Mouse (Mus musculus): ENCODE results near the gene Hes2. TPM values are rescaled to one million over a fixed set of nuclear protein-coding genes. Genes with fewer than 3 reads are reported as not detected.

The Hes2 gene
- polyA plus RNA-seq (2012; rRNA removed): not detected in 2 replicates

GRCm38 (mm10) chr4:152158585-152159284, at the start of gene Hes2:
Gene Hes2 (plus strand): TSS chr4:152158867.
- no peaks in the 10 kb centered on the region for H3K36me3 ChIP-seq (ENCODE audit: control insufficient read depth, insufficient read depth, low read length)
- H3K27me3 ChIP-seq (ENCODE audit: control insufficient read depth, insufficient read depth, low read length): peaks cover 14% of the 10 kb centered on the region
- 2% methylated on average over 35 of the region's 35 CpGs for WGBS
- peak within 1 kb of the TSS; percentile 17; the same call in 1 of the 2 replicates for H3K4me3 ChIP-seq (ENCODE audit: extremely low read depth, insufficient read depth, insufficient read length)
- no peak for DNase-seq (ENCODE audit: low read depth in 1 of 2, low spot score in 2 of 2)
- TF ChIP-seq CTCF (IDR thresholded peaks at IDR 0.05; ENCODE audit: extremely low read depth, insufficient read depth, insufficient read length, insufficient replicate concordance) (no peak), POLR2A (IDR thresholded peaks at IDR 0.05; ENCODE audit: low read depth, low read length) (no peak)
- peaks cover 13% of the 10 kb centered on the region; the same call in 1 of the 2 replicates for H3K4me1 ChIP-seq (ENCODE audit: control insufficient read depth, insufficient read depth, insufficient read length)
- no peak within 1 kb of the TSS for H3K27ac ChIP-seq (ENCODE audit: insufficient read depth, low read length)

- no peak for DNase-seq (ENCODE audit: low read depth in 1 of 2, low spot score in 2 of 2)
- no peak overlapping the region for H3K4me3 ChIP-seq (ENCODE audit: extremely low read depth, insufficient read depth, insufficient read length)
- 94% methylated on average over 3 of the region's 3 CpGs for WGBS
- H3K27me3 ChIP-seq (ENCODE audit: control insufficient read depth, insufficient read depth, low read length): no peaks in the 10 kb centered on the region
- TF ChIP-seq CTCF (IDR thresholded peaks at IDR 0.05; ENCODE audit: extremely low read depth, insufficient read depth, insufficient read length, insufficient replicate concordance) (no peak), POLR2A (IDR thresholded peaks at IDR 0.05; ENCODE audit: low read depth, low read length) (no peak)
- H3K4me1 ChIP-seq (ENCODE audit: control insufficient read depth, insufficient read depth, insufficient read length): no peaks in the 10 kb centered on the region
- no peaks in the 10 kb centered on the region for H3K36me3 ChIP-seq (ENCODE audit: control insufficient read depth, insufficient read depth, low read length)
- no peak overlapping the region for H3K27ac ChIP-seq (ENCODE audit: insufficient read depth, low read length)
Observed at GRCm38 (mm10) chr4:152109509-152109908, 49.2 kb upstream of the Hes2 start.

GRCm38 (mm10) chr4:152110689-152111088, 48.0 kb upstream of the Hes2 start:
- Histone ChIP-seq H3K27me3 (ENCODE audit: control insufficient read depth, insufficient read depth, low read length) (peaks cover under 1% of the 10 kb centered on the region; the same call in 1 of the 2 replicates), H3K36me3 (ENCODE audit: control insufficient read depth, insufficient read depth, low read length) (no peaks in the 10 kb centered on the region), H3K27ac (ENCODE audit: insufficient read depth, low read length) (no peak overlapping the region), H3K4me3 (ENCODE audit: extremely low read depth, insufficient read depth, insufficient read length) (no peak overlapping the region), H3K4me1 (ENCODE audit: control insufficient read depth, insufficient read depth, insufficient read length) (0 out of 2 replicates have a peak, but pooled peaks cover under 1% of the 10 kb centered on the region)
- no peak for DNase-seq (ENCODE audit: low read depth in 1 of 2, low spot score in 2 of 2)
- WGBS: 79% methylated on average over 4 of the region's 4 CpGs
- TF ChIP-seq POLR2A (IDR thresholded peaks at IDR 0.05; ENCODE audit: low read depth, low read length) (no peak), CTCF (IDR thresholded peaks at IDR 0.05; ENCODE audit: extremely low read depth, insufficient read depth, insufficient read length, insufficient replicate concordance) (no peak)

GRCm38 (mm10) chr4:152112329-152112728, 46.3 kb upstream of the Hes2 start:
- no peak overlapping the region for H3K4me3 ChIP-seq (ENCODE audit: extremely low read depth, insufficient read depth, insufficient read length)
- 82% methylated on average over 9 of the region's 9 CpGs for WGBS
- no peak for DNase-seq (ENCODE audit: low read depth in 1 of 2, low spot score in 2 of 2)
- H3K27me3 ChIP-seq (ENCODE audit: control insufficient read depth, insufficient read depth, low read length): peaks cover 6% of the 10 kb centered on the region
- TF ChIP-seq CTCF (IDR thresholded peaks at IDR 0.05; ENCODE audit: extremely low read depth, insufficient read depth, insufficient read length, insufficient replicate concordance) (no peak), POLR2A (IDR thresholded peaks at IDR 0.05; ENCODE audit: low read depth, low read length) (no peak)
- no peak overlapping the region for H3K27ac ChIP-seq (ENCODE audit: insufficient read depth, low read length)
- no peaks in the 10 kb centered on the region for H3K36me3 ChIP-seq (ENCODE audit: control insufficient read depth, insufficient read depth, low read length)
- peaks cover 4% of the 10 kb centered on the region; the same call in 1 of the 2 replicates for H3K4me1 ChIP-seq (ENCODE audit: control insufficient read depth, insufficient read depth, insufficient read length)

- Histone ChIP-seq H3K4me3 (ENCODE audit: extremely low read depth, insufficient read depth, insufficient read length) (no peak overlapping the region), H3K4me1 (ENCODE audit: control insufficient read depth, insufficient read depth, insufficient read length) (peaks cover 4% of the 10 kb centered on the region; the same call in 1 of the 2 replicates), H3K27me3 (ENCODE audit: control insufficient read depth, insufficient read depth, low read length) (peaks cover 6% of the 10 kb centered on the region), H3K27ac (ENCODE audit: insufficient read depth, low read length) (no peak overlapping the region), H3K36me3 (ENCODE audit: control insufficient read depth, insufficient read depth, low read length) (no peaks in the 10 kb centered on the region)
- WGBS: 94% methylated on average over 16 of the region's 16 CpGs
- no peak for DNase-seq (ENCODE audit: low read depth in 1 of 2, low spot score in 2 of 2)
- no peak for TF ChIP-seq CTCF (IDR thresholded peaks at IDR 0.05; ENCODE audit: extremely low read depth, insufficient read depth, insufficient read length, insufficient replicate concordance)
- no peak for TF ChIP-seq POLR2A (IDR thresholded peaks at IDR 0.05; ENCODE audit: low read depth, low read length)
Observed at GRCm38 (mm10) chr4:152114080-152114479, 44.6 kb upstream of the Hes2 start.

- Histone ChIP-seq H3K27me3 (ENCODE audit: control insufficient read depth, insufficient read depth, low read length) (peaks cover 13% of the 10 kb centered on the region), H3K27ac (ENCODE audit: insufficient read depth, low read length) (peak within 1 kb of the TSS; percentile 86), H3K4me3 (ENCODE audit: extremely low read depth, insufficient read depth, insufficient read length) (peak within 1 kb of the TSS; percentile 59), H3K36me3 (ENCODE audit: control insufficient read depth, insufficient read depth, low read length) (no peaks in the 10 kb centered on the region), H3K4me1 (ENCODE audit: control insufficient read depth, insufficient read depth, insufficient read length) (peaks cover 11% of the 10 kb centered on the region)
- WGBS: 4% methylated on average over 29 of the region's 30 CpGs
- no peak for DNase-seq (ENCODE audit: low read depth in 1 of 2, low spot score in 2 of 2)
- TF ChIP-seq CTCF (IDR thresholded peaks at IDR 0.05; ENCODE audit: extremely low read depth, insufficient read depth, insufficient read length, insufficient replicate concordance): no peak
- TF ChIP-seq POLR2A (IDR thresholded peaks at IDR 0.05; ENCODE audit: low read depth, low read length): no peak
Observed at GRCm38 (mm10) chr4:152115921-152116612, 42.6 kb upstream of the Hes2 start, which contains the start of gene Tnfrsf25. Gene Tnfrsf25 (plus strand): TSS chr4:152115934.
